19 mouse cellular contexts compared by ENCODE assay signal in the genomic region with DNA sequence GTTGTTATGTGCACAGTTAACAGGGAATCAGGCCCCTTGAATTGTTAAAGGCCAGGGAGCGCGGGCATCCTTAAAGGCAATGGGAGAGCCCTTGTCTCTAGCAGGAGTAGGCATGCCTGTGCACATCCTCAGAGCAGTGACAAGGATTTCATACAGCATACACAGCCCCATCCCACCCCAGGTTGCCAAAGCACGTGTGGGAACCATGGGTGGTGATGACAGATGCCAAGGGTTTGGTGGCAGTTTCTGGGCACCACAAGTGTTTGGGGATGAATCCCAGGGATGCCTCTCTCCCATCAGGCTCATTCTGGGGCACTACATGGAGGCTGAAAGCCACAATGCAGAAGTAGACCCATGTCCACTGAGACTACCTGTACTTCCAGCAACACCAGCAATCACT. TPM values are rescaled to one million over a fixed set of nuclear protein-coding genes. Genes with fewer than 3 reads are reported as not detected.
"Had no signal": no experiment of that assay in that cellular context is flagged by ENCODE, and none has a peak within 500 bp of the region (broad histone marks: within the 10 kb centered on the region; RNA-seq: fewer than 3 reads in every experiment).

No protein-coding gene starts in this region.

- H3K4me3 ChIP-seq: kidney, embryonic 15.5 days; liver, embryonic 13.5 days; midbrain, embryonic 12.5 days; midbrain, embryonic 15.5 days; myocyte; neural tube, embryonic 13.5 days; stomach, embryonic 15.5 days had no signal

- ATAC-seq: midbrain, embryonic 15.5 days had no signal

- H3K9ac ChIP-seq: kidney, embryonic 15.5 days; liver, embryonic 13.5 days; midbrain, embryonic 12.5 days; midbrain, embryonic 15.5 days; neural tube, embryonic 13.5 days; stomach, embryonic 15.5 days had no signal

- H3K36me3 ChIP-seq: kidney, embryonic 15.5 days; liver, embryonic 13.5 days; midbrain, embryonic 12.5 days; midbrain, embryonic 15.5 days; neural tube, embryonic 13.5 days; stomach, embryonic 15.5 days had no signal

- DNase-seq: kidney, adult 8-10 months; kidney, postnatal 10 days; lung, adult 2 months; lung, postnatal 14 days; lung, postnatal 4 days; retina, postnatal 1 day; right cerebral cortex, postnatal 25 days; spleen, adult 18-20 months had no signal

- H3K4me1 ChIP-seq: midbrain, embryonic 12.5 days had no signal

- H3K9me3 ChIP-seq: kidney, embryonic 15.5 days; liver, embryonic 13.5 days; midbrain, embryonic 12.5 days; midbrain, embryonic 15.5 days; neural tube, embryonic 13.5 days; stomach, embryonic 15.5 days had no signal

- H3K27me3 ChIP-seq: liver, embryonic 13.5 days; midbrain, embryonic 12.5 days; midbrain, embryonic 15.5 days; neural tube, embryonic 13.5 days; stomach, embryonic 15.5 days had no signal

- H3K4me2 ChIP-seq: kidney, embryonic 15.5 days; midbrain, embryonic 12.5 days; midbrain, embryonic 15.5 days; neural tube, embryonic 13.5 days; stomach, embryonic 15.5 days had no signal

- H3K27ac ChIP-seq: liver, embryonic 13.5 days; midbrain, embryonic 12.5 days; midbrain, embryonic 15.5 days; neural tube, embryonic 13.5 days; stomach, embryonic 15.5 days had no signal

RNA-seq across cellular contexts. Expression of a gene that starts 29.7 kb away (rescaled TPM):
- total RNA-seq: megakaryocyte progenitor cell, adult 5-6 weeks; megakaryocyte-erythroid progenitor cell, adult 5-6 weeks; monocyte, adult 5-6 weeks; neutrophil, adult 5-6 weeks had no signal
